Mouse (Mus musculus): ENCODE measurements at regions not wholly inside any gene's neighbourhood (a gene's known extent, or its start where the extent isn't known, plus 50 kb on each side); places are given as distances from the start of the nearest gene placed in this dataset.

GRCm38 (mm10) chr5:64590036-64590435 is 213.2 kb upstream of the Klf3 start:
- TF ChIP-seq GATA1 (IDR thresholded peaks at IDR 0.05; ENCODE audit: low read length): 0 out of 2 replicates have a peak, but pooled peaks have one; percentile 18
- TF ChIP-seq TAL1 (IDR thresholded peaks at IDR 0.05; ENCODE audit: low read length): no peak
- no peak overlapping the region for H3K4me3 ChIP-seq (replicated peaks)
- H3K27me3 ChIP-seq (ENCODE audit: control insufficient read depth): no peaks in the 10 kb centered on the region
- peaks cover 12% of the 10 kb centered on the region for H3K36me3 ChIP-seq (ENCODE audit: control insufficient read depth)
- peaks cover 93% of the 10 kb centered on the region for H3K4me1 ChIP-seq (ENCODE audit: control insufficient read depth)
- peaks cover 3% of the 10 kb centered on the region for H3K9me3 ChIP-seq (ENCODE audit: control insufficient read depth, low read length)

DNA sequence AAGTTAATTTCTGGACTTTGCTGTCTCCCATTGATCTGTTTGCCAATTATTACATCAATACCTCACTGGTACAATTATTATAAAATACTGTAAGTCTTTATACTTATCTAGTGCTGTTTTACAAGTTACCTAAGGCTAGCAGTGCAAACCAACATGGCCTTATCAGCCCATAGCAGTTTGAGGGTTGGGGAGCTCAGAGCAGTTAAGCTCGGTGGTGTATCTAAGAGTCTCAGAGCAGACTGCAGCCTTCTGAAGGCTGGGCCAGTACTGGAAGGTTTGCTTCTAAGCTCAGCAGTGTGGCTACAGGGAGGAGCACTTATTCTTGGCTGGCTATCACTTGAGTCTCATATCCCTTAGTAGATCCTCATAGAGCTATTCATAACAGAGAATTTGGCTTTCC is 212.4 kb upstream of the Klf3 start:
- peaks cover 12% of the 10 kb centered on the region for H3K36me3 ChIP-seq (ENCODE audit: control insufficient read depth)
- peaks cover 3% of the 10 kb centered on the region for H3K9me3 ChIP-seq (ENCODE audit: control insufficient read depth, low read length)
- peak overlapping the region; percentile 31 for H3K4me3 ChIP-seq (replicated peaks)
- peak; percentile 79 for TF ChIP-seq GATA1 (IDR thresholded peaks at IDR 0.05; ENCODE audit: low read length)
- TF ChIP-seq TAL1 (IDR thresholded peaks at IDR 0.05; ENCODE audit: low read length): peak; percentile 73
- peaks cover 88% of the 10 kb centered on the region for H3K4me1 ChIP-seq (ENCODE audit: control insufficient read depth)
- H3K27me3 ChIP-seq (ENCODE audit: control insufficient read depth): no peaks in the 10 kb centered on the region

DNA sequence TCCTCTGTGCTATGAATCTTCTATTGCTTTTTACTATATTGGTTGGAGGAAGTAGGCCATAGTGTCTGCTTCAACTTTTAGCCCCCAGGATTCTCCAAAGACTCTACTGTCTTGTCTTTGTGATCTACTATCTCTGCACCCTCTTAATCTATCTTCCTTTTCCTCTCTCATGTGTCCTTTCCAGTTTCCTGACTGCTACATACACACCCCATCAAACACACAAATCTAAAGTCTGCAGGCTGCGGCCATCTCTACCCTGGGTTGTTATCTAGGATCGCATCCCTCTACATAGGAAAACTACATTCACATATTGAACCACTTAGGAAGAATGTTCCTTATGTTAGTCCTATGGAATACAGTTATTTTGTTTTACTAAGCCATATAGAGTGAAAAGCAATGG is 211.4 kb upstream of the Klf3 start:
- Histone ChIP-seq H3K36me3 (ENCODE audit: control insufficient read depth) (peaks cover 6% of the 10 kb centered on the region), H3K4me3 (replicated peaks) (no peak overlapping the region), H3K4me1 (ENCODE audit: control insufficient read depth) (peaks cover 81% of the 10 kb centered on the region), H3K27me3 (ENCODE audit: control insufficient read depth) (no peaks in the 10 kb centered on the region), H3K9me3 (ENCODE audit: control insufficient read depth, low read length) (peaks cover 3% of the 10 kb centered on the region)
- TF ChIP-seq GATA1 (IDR thresholded peaks at IDR 0.05; ENCODE audit: low read length): 0 out of 2 replicates have a peak, but pooled peaks have one; percentile 9
- TF ChIP-seq TAL1 (IDR thresholded peaks at IDR 0.05; ENCODE audit: low read length): no peak

- Histone ChIP-seq H3K9me3 (ENCODE audit: control insufficient read depth, low read length) (no peaks in the 10 kb centered on the region), H3K4me1 (ENCODE audit: control insufficient read depth) (peaks cover 69% of the 10 kb centered on the region), H3K4me3 (replicated peaks) (no peak overlapping the region), H3K27me3 (ENCODE audit: control insufficient read depth) (no peaks in the 10 kb centered on the region), H3K36me3 (ENCODE audit: control insufficient read depth) (no peaks in the 10 kb centered on the region)
- no peak for TF ChIP-seq GATA1 (IDR thresholded peaks at IDR 0.05; ENCODE audit: low read length)
- no peak for TF ChIP-seq TAL1 (IDR thresholded peaks at IDR 0.05; ENCODE audit: low read length)
Observed at GRCm38 (mm10) chr5:64595220-64595619, 208.0 kb upstream of the Klf3 start.

- peaks cover 69% of the 10 kb centered on the region for H3K4me1 ChIP-seq (ENCODE audit: control insufficient read depth)
- no peaks in the 10 kb centered on the region for H3K9me3 ChIP-seq (ENCODE audit: control insufficient read depth, low read length)
- H3K4me3 ChIP-seq (replicated peaks): no peak overlapping the region
- no peak for TF ChIP-seq GATA1 (IDR thresholded peaks at IDR 0.05; ENCODE audit: low read length)
- TF ChIP-seq TAL1 (IDR thresholded peaks at IDR 0.05; ENCODE audit: low read length): no peak
- H3K27me3 ChIP-seq (ENCODE audit: control insufficient read depth): no peaks in the 10 kb centered on the region
- H3K36me3 ChIP-seq (ENCODE audit: control insufficient read depth): no peaks in the 10 kb centered on the region
Observed at GRCm38 (mm10) chr5:64595751-64596344, 207.3 kb upstream of the Klf3 start.

GRCm38 (mm10) chr5:64597021-64597420 is 206.2 kb upstream of the Klf3 start:
- no peaks in the 10 kb centered on the region for H3K27me3 ChIP-seq (ENCODE audit: control insufficient read depth)
- peaks cover 69% of the 10 kb centered on the region for H3K4me1 ChIP-seq (ENCODE audit: control insufficient read depth)
- no peaks in the 10 kb centered on the region for H3K9me3 ChIP-seq (ENCODE audit: control insufficient read depth, low read length)
- TF ChIP-seq TAL1 (IDR thresholded peaks at IDR 0.05; ENCODE audit: low read length) (no peak), GATA1 (IDR thresholded peaks at IDR 0.05; ENCODE audit: low read length) (no peak)
- H3K36me3 ChIP-seq (ENCODE audit: control insufficient read depth): no peaks in the 10 kb centered on the region
- H3K4me3 ChIP-seq (replicated peaks): no peak overlapping the region

- Histone ChIP-seq H3K36me3 (ENCODE audit: control insufficient read depth) (no peaks in the 10 kb centered on the region), H3K4me3 (replicated peaks) (no peak overlapping the region), H3K27me3 (ENCODE audit: control insufficient read depth) (no peaks in the 10 kb centered on the region), H3K9me3 (ENCODE audit: control insufficient read depth, low read length) (no peaks in the 10 kb centered on the region), H3K4me1 (ENCODE audit: control insufficient read depth) (peaks cover 69% of the 10 kb centered on the region)
- TF ChIP-seq GATA1 (IDR thresholded peaks at IDR 0.05; ENCODE audit: low read length) (no peak), TAL1 (IDR thresholded peaks at IDR 0.05; ENCODE audit: low read length) (no peak)
Observed at GRCm38 (mm10) chr5:64597451-64597850, 205.7 kb upstream of the Klf3 start.

DNA sequence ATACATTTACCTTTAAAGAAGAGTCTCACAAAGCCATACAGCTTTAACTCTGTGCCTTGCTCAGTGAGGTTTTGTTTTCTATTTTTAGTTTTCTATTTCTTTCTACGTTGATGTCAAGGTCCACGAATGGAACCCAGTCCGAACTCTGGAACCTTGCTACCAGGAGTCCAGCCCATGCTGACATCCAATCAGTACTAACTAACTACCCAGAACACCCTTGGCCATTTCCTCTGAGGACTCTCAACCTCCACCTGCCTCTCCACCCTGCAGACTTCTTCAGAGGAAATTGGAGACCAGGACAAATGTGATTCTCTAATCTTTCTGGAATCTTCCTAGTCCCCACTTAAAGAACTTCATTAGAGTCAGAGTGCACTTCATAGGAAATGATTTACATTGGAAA is 204.6 kb upstream of the Klf3 start:
- no peak overlapping the region for H3K4me3 ChIP-seq (replicated peaks)
- H3K36me3 ChIP-seq (ENCODE audit: control insufficient read depth): no peaks in the 10 kb centered on the region
- TF ChIP-seq GATA1 (IDR thresholded peaks at IDR 0.05; ENCODE audit: low read length) (no peak), TAL1 (IDR thresholded peaks at IDR 0.05; ENCODE audit: low read length) (no peak)
- H3K27me3 ChIP-seq (ENCODE audit: control insufficient read depth): no peaks in the 10 kb centered on the region
- peaks cover 65% of the 10 kb centered on the region for H3K4me1 ChIP-seq (ENCODE audit: control insufficient read depth)
- no peaks in the 10 kb centered on the region for H3K9me3 ChIP-seq (ENCODE audit: control insufficient read depth, low read length)

GRCm38 (mm10) chr5:64599015-64599414 is 204.2 kb upstream of the Klf3 start:
- no peaks in the 10 kb centered on the region for H3K9me3 ChIP-seq (ENCODE audit: control insufficient read depth, low read length)
- H3K36me3 ChIP-seq (ENCODE audit: control insufficient read depth): no peaks in the 10 kb centered on the region
- TF ChIP-seq GATA1 (IDR thresholded peaks at IDR 0.05; ENCODE audit: low read length) (no peak), TAL1 (IDR thresholded peaks at IDR 0.05; ENCODE audit: low read length) (no peak)
- no peaks in the 10 kb centered on the region for H3K27me3 ChIP-seq (ENCODE audit: control insufficient read depth)
- no peak overlapping the region for H3K4me3 ChIP-seq (replicated peaks)
- peaks cover 62% of the 10 kb centered on the region for H3K4me1 ChIP-seq (ENCODE audit: control insufficient read depth)

DNA sequence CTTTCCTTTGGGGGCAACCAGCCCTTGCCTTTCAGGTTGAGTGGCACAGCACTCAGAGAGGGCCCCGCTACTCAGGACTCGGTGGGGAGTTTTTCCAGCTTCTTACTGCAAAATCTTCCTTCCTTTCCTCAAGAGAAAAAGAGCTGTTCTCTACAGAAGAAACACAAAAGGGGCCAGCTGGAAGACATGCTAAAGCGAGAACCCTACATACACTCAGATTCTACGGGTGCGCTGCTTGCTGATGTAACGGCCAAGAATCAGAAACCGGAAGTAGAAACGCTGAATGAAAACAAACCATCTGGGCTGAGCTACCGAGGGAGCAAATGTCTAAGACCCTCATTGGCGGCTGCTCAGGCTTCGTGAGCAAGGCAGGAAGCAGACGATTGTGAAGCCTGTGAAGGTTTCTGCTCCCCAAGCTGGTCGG is 203.3 kb upstream of the Klf3 start:
- Histone ChIP-seq H3K9me3 (ENCODE audit: control insufficient read depth, low read length) (no peaks in the 10 kb centered on the region), H3K36me3 (ENCODE audit: control insufficient read depth) (no peaks in the 10 kb centered on the region), H3K4me3 (replicated peaks) (peak overlapping the region; percentile 58), H3K27me3 (ENCODE audit: control insufficient read depth) (no peaks in the 10 kb centered on the region), H3K4me1 (ENCODE audit: control insufficient read depth) (peaks cover 53% of the 10 kb centered on the region)
- TF ChIP-seq TAL1 (IDR thresholded peaks at IDR 0.05; ENCODE audit: low read length): no peak
- no peak for TF ChIP-seq GATA1 (IDR thresholded peaks at IDR 0.05; ENCODE audit: low read length)

Measured in erythroblast, embryonic 14.5 days (primary cell).